Mouse (Mus musculus): Measurements from ENCODE around the gene Kctd21. TPM values are rescaled to one million over a fixed set of nuclear protein-coding genes. Genes with fewer than 3 reads are reported as not detected.

The Kctd21 gene
- 7.3 and 7.7 TPM in 2 replicates for polyA plus RNA-seq (2015; fragmentation: Nextera tagmentation; extraction: Ambion mirVana)

DNA sequence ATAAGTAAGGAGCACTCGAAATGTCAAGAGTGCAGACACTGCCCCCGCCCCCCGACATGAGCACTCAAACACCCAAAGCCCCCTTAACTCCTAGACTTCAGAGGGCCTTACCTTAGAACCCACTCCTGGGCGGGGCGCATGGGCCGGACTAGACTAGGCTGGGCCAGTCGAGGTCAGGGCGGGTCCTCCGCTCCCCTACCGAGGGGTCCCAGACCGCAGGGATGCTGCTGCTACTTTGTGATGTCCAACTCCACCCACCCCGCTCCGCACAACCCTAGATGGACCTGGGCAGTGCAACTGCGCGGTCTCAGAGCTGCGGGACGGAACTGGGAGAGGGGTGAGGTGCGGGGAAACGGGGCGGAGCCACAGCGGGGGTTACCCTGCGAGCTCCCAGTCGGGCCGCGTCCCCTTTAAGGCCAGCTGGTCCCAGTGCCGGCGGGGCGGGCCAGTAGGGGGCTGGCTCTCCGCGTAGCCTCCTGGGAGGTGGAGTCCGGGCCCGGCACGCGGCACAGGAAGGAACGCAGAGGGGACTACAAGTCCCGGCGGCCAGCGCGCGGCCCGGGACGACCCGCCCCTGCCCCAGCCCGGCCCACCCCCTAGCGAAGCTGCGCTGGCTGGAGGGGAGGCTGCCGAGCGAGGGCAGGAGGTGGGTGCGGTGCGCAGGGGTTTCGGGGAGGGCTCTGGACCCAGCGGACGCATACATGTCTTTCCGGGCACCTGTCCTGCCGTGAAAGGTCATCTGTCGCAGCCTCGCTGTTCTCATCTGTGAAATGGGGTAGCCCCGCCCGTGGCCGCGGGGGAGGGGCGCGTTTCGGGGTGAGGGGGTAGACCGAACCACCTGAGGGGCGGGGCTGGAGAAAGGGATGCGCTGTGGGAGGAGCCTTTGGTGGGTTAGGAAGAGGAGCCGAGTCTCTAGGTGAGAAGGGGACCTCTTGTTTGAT, at the start of gene Kctd21, which contains the start of gene Usp35:
TSS of gene Kctd21 (plus strand) at position 602 of the 941 bp plus-strand sequence.
TSS of gene Usp35 (minus strand) at position 295 of the 941 bp plus-strand sequence.
- H3K27ac ChIP-seq (replicated peaks) = peak within 1 kb of the TSS; percentile 78
- H3K36me3 ChIP-seq = no peaks in the 10 kb centered on the region
- no peaks in the 10 kb centered on the region for H3K9me3 ChIP-seq
- peaks cover 41% of the 10 kb centered on the region for H3K4me1 ChIP-seq (replicated peaks)
- ATAC-seq (ENCODE audit: low FRiP score, low read depth) = peak; percentile 98
- peak within 1 kb of the TSS; percentile 62 for H3K9ac ChIP-seq
- peak within 1 kb of the TSS; percentile 64 for H3K4me3 ChIP-seq
- peaks cover 4% of the 10 kb centered on the region for H3K27me3 ChIP-seq
- under 1% methylated on average over 64 of the region's 68 CpGs for WGBS
- H3K4me2 ChIP-seq = peak within 1 kb of the TSS; percentile 69

DNA sequence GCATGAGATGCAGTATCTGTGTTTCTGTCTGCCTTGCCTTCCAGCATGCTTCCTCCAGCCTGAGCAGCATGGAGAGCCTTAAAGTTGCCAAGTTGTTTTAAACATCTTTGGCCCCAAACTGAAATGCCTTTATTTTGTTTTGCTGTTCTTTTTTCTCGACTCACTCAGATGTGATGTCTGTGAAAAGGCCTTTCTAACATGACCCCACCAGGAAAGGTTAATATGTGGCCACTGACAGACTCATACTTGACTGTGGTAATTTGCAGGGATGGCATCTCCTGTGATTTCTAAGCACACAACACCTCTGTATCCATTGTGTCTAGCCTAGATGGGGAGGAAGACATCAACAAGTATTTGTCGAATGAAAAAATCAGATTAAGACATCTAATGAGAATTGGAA, 35.1 kb upstream of the Kctd21 start:
- no peak overlapping the region for H3K9ac ChIP-seq
- ATAC-seq (ENCODE audit: low FRiP score, low read depth) = no peak
- H3K27me3 ChIP-seq = no peaks in the 10 kb centered on the region
- H3K36me3 ChIP-seq = peaks cover 10% of the 10 kb centered on the region; the same call in 1 of the 2 replicates
- no peak overlapping the region for H3K4me2 ChIP-seq
- no peaks in the 10 kb centered on the region for H3K4me1 ChIP-seq (replicated peaks)
- H3K27ac ChIP-seq (replicated peaks) = no peak overlapping the region
- H3K4me3 ChIP-seq = no peak overlapping the region
- no peaks in the 10 kb centered on the region for H3K9me3 ChIP-seq
- 53% methylated on average over 2 of the region's 2 CpGs for WGBS

DNA sequence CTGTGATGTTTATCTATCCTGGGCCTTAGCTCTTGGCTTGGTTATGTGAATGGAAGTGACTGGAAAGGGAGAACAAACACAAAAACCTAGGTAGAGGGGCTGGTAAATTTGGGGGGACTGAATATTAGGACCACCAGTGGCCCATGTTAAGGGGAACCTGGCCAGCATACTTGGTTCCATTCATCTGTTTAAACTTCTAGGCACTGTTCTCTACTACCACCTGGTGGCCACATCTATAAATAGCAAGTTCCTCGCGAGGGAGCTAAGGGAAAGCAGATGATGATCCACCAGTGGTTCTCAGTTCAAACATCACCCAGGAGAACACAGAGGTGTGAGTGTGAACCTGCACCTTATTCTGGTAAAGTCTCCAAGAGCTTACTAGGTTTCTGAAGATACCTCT, 34.7 kb upstream of the Kctd21 start:
- H3K27ac ChIP-seq (replicated peaks) = no peak overlapping the region
- H3K9ac ChIP-seq = no peak overlapping the region
- no peaks in the 10 kb centered on the region for H3K27me3 ChIP-seq
- H3K9me3 ChIP-seq = no peaks in the 10 kb centered on the region
- 5% methylated on average over 2 of the region's 2 CpGs for WGBS
- ATAC-seq (ENCODE audit: low FRiP score, low read depth) = peak; percentile 42
- H3K4me3 ChIP-seq = no peak overlapping the region
- H3K4me2 ChIP-seq = no peak overlapping the region
- no peaks in the 10 kb centered on the region for H3K4me1 ChIP-seq (replicated peaks)
- peaks cover 15% of the 10 kb centered on the region; the same call in 1 of the 2 replicates for H3K36me3 ChIP-seq

DNA sequence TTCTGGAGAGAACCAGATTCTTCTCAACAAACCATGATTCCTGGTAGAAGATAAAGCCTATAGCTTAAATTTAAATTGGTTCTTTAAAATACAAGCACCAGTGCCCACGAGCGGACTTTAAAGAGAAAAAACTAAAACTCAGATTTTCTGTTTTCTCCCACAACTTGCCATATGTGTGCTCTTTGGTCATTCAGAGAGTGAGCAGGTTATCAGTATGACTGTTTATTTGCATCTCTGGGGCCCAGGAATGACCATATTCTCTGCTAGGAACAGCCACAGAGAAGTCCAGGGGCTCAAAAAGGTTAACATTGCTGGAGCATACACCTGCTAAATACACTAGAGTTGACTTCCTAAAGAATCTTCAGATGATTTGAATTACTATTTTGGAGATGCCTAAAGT, 33.8 kb upstream of the Kctd21 start:
- 93% methylated on average over 2 of the region's 2 CpGs for WGBS
- Histone ChIP-seq H3K4me1 (replicated peaks) (no peaks in the 10 kb centered on the region), H3K9me3 (no peaks in the 10 kb centered on the region), H3K9ac (no peak overlapping the region), H3K27me3 (no peaks in the 10 kb centered on the region), H3K36me3 (peaks cover 21% of the 10 kb centered on the region; the same call in 1 of the 2 replicates), H3K4me3 (no peak overlapping the region), H3K4me2 (no peak overlapping the region), H3K27ac (replicated peaks) (no peak overlapping the region)
- no peak for ATAC-seq (ENCODE audit: low FRiP score, low read depth)

DNA sequence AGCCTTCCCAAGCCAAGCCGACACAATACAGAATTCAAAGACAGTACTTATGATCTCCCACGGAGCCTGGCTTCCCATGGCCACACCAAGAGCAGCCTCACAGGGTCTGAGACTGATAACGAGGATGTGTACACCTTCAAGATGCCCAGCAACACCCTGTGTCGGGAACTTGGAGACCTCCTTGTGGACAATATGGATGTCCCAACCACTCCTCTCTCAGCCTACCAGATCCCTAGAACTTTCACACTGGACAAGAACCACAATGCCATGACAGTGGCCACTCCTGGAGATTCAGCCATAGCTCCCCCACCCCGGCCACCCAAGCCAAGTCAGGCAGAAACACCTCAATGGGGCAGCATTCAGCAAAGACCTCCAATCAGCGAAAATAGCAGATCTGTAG, 33.2 kb upstream of the Kctd21 start:
- H3K9ac ChIP-seq = no peak overlapping the region
- 81% methylated on average over 6 of the region's 6 CpGs for WGBS
- no peak overlapping the region for H3K27ac ChIP-seq (replicated peaks)
- H3K4me2 ChIP-seq = no peak overlapping the region
- ATAC-seq (ENCODE audit: low FRiP score, low read depth) = no peak
- H3K27me3 ChIP-seq = no peaks in the 10 kb centered on the region
- H3K4me1 ChIP-seq (replicated peaks) = no peaks in the 10 kb centered on the region
- H3K36me3 ChIP-seq = peaks cover 27% of the 10 kb centered on the region
- H3K9me3 ChIP-seq = no peaks in the 10 kb centered on the region
- H3K4me3 ChIP-seq = no peak overlapping the region

DNA sequence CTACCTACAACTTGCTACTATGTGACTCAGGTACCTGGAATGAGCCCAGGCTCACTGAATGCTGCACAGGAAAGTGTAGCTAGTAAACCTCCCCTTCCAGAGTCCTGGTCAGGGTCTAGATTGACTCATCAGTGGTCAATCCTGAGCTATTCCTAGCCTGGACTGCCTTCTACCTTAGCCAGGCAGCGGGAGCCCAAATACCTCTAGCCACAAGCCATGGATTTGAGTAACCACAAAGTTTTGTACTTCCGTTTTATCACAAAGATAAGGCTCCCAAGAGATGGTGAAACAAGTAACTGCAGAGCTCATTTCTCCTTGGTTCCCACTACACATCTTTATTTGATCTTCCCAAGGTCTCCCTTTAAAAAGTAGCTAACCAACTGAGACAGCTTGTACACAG, 31.2 kb upstream of the Kctd21 start:
- WGBS = 93% methylated on average over 2 of the region's 2 CpGs
- Histone ChIP-seq H3K9me3 (no peaks in the 10 kb centered on the region), H3K36me3 (peaks cover 43% of the 10 kb centered on the region)

DNA sequence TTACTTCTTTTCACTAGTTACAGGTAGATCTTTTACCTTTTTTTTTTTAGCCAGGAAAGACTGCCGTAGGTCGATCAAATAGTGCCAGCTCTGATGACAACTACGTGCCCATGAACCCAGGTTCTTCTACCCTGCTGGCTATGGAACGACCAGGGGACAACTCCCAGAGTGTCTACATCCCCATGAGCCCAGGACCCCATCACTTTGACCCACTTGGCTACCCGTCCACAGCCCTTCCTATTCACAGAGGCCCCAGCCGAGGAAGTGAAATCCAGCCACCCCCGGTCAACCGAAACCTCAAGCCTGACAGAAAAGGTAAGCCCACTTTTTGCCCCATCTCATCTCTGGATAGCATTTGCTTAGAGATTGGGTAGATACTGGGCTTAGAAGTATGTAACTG, 30.8 kb upstream of the Kctd21 start:
- no peak overlapping the region for H3K4me2 ChIP-seq
- H3K4me3 ChIP-seq = no peak overlapping the region
- no peaks in the 10 kb centered on the region for H3K4me1 ChIP-seq (replicated peaks)
- H3K9me3 ChIP-seq = no peaks in the 10 kb centered on the region
- H3K27ac ChIP-seq (replicated peaks) = no peak overlapping the region
- 91% methylated on average over 8 of the region's 8 CpGs for WGBS
- ATAC-seq (ENCODE audit: low FRiP score, low read depth) = no peak
- H3K27me3 ChIP-seq = no peaks in the 10 kb centered on the region
- peaks cover 47% of the 10 kb centered on the region for H3K36me3 ChIP-seq
- H3K9ac ChIP-seq = no peak overlapping the region

More for the DNA sequence above, 31.2 kb upstream of the Kctd21 start:
- Histone ChIP-seq H3K27me3 (no peaks in the 10 kb centered on the region), H3K4me2 (no peak overlapping the region), H3K4me3 (no peak overlapping the region), H3K27ac (replicated peaks) (no peak overlapping the region), H3K9ac (no peak overlapping the region), H3K4me1 (replicated peaks) (no peaks in the 10 kb centered on the region)
- no peak for ATAC-seq (ENCODE audit: low FRiP score, low read depth)

DNA sequence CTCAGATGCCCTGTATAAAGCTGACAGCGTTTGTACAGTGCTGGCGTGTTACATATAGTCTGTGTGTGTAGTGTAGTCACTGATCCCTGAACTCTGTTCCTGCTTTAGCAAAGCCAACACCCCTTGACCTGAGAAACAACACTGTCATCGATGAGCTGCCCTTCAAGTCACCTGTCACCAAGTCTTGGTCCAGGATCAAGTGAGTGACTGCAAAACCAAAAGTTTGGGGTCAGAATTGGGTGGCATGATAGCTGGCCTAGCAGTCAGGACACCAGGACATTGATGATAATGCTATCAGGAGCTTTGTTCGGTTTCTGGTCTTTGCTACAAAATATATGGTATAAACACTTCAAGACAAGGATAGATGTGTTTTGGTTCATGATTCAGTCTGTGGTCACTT, 29.9 kb upstream of the Kctd21 start:
- ATAC-seq (ENCODE audit: low FRiP score, low read depth) = no peak
- no peaks in the 10 kb centered on the region for H3K9me3 ChIP-seq
- H3K27me3 ChIP-seq = no peaks in the 10 kb centered on the region
- H3K4me1 ChIP-seq (replicated peaks) = no peaks in the 10 kb centered on the region
- H3K4me3 ChIP-seq = no peak overlapping the region
- H3K4me2 ChIP-seq = no peak overlapping the region
- H3K36me3 ChIP-seq = peaks cover 55% of the 10 kb centered on the region
- no peak overlapping the region for H3K9ac ChIP-seq
- WGBS = 92% methylated on average over 4 of the region's 4 CpGs
- no peak overlapping the region for H3K27ac ChIP-seq (replicated peaks)

DNA sequence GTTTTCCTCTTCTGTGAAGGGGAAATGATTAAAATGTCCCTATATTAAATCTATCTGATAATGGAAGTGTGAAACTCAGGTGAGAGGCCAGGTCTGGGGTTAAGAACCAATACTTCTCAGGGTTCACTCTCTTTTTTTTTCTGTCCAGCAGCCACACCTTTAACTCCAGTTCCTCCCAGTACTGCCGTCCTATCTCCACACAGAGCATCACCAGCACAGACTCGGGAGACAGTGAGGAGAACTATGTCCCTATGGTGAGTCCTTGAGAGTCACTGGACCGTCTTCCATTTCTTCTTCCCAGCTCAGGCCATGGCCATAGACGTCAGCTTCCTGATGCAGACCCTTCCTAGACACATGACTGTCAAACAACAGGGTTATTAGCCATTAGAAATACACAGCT, 29.3 kb upstream of the Kctd21 start:
- no peak for ATAC-seq (ENCODE audit: low FRiP score, low read depth)
- Histone ChIP-seq H3K9me3 (no peaks in the 10 kb centered on the region), H3K4me2 (no peak overlapping the region), H3K27ac (replicated peaks) (no peak overlapping the region), H3K27me3 (no peaks in the 10 kb centered on the region), H3K9ac (no peak overlapping the region), H3K4me3 (no peak overlapping the region), H3K4me1 (replicated peaks) (no peaks in the 10 kb centered on the region), H3K36me3 (peaks cover 55% of the 10 kb centered on the region)
- WGBS = 80% methylated on average over 4 of the region's 4 CpGs

DNA sequence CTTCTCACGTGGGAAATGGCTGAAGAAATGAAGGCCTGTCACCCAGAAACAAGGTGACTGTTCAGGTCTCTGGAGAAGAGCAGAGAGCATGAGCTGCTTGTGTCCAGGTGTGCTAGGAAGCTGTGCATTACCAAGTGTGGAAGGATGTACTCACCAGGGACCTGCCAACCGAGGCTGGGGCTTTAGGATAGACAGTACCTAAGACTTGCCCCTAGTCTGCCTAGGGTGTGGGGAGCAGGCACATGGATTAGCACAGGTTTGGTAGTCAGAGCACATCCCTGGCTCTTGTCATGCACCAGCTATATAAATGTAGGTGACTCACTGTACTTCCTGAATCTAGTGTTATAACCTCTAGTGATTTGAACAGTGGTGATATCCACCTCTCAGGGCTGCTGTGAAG, 28.5 kb upstream of the Kctd21 start:
- no peak for ATAC-seq (ENCODE audit: low FRiP score, low read depth)
- Histone ChIP-seq H3K4me2 (no peak overlapping the region), H3K27ac (replicated peaks) (no peak overlapping the region), H3K4me1 (replicated peaks) (no peaks in the 10 kb centered on the region), H3K9ac (no peak overlapping the region), H3K4me3 (no peak overlapping the region), H3K27me3 (no peaks in the 10 kb centered on the region), H3K36me3 (peaks cover 61% of the 10 kb centered on the region), H3K9me3 (no peaks in the 10 kb centered on the region)
- WGBS = 81% methylated on average over 2 of the region's 2 CpGs

DNA sequence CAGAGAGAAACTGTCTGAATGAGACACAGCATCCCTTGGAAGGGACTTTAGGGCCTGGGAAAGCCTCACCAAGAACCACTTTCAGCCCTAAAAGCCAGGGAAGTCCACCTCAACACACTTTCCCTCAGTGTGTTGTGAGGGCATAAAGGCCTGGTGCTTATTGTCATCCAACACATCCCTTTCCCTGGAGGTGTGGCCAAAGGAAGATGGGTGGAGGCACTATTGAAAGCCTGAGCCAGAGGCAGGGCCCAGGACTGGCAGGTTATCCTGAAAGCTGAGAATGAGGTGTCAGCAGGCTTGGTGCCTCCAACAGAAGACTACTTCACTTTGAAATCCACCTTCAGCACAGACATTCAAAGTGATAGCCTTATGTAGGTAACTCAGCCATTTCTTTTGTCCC, 27.7 kb upstream of the Kctd21 start:
- no peaks in the 10 kb centered on the region for H3K27me3 ChIP-seq
- no peak overlapping the region for H3K9ac ChIP-seq
- peaks cover 67% of the 10 kb centered on the region for H3K36me3 ChIP-seq
- H3K27ac ChIP-seq (replicated peaks) = no peak overlapping the region
- H3K4me2 ChIP-seq = no peak overlapping the region
- H3K4me1 ChIP-seq (replicated peaks) = no peaks in the 10 kb centered on the region
- ATAC-seq (ENCODE audit: low FRiP score, low read depth) = no peak
- H3K9me3 ChIP-seq = no peaks in the 10 kb centered on the region
- H3K4me3 ChIP-seq = no peak overlapping the region

DNA sequence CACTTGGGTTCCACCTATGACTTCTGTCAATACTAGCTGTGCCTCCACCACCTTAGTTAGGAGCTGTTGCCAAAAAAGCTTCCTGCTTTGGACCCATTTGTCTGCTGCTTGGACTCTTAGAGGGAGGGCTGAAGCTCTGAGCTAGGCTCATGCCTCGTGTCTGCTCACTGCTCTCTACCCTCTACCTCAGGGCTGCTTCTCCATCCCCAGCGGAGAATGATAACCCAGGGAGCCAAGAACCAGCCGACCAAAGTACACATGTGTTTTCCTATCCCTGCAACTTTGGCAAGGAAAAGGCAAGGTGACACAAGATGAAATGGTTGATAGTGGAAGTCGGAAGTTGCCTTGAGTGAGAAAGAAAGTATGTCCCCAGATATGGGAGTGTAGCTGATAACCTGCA, 26.9 kb upstream of the Kctd21 start:
- no peaks in the 10 kb centered on the region for H3K27me3 ChIP-seq
- no peak overlapping the region for H3K27ac ChIP-seq (replicated peaks)
- no peak for ATAC-seq (ENCODE audit: low FRiP score, low read depth)
- no peaks in the 10 kb centered on the region for H3K9me3 ChIP-seq
- no peak overlapping the region for H3K4me2 ChIP-seq
- no peak overlapping the region for H3K4me3 ChIP-seq
- 96% methylated on average over 4 of the region's 4 CpGs for WGBS
- no peaks in the 10 kb centered on the region for H3K4me1 ChIP-seq (replicated peaks)
- peaks cover 70% of the 10 kb centered on the region for H3K36me3 ChIP-seq
- no peak overlapping the region for H3K9ac ChIP-seq
